19 mouse cellular contexts compared by ENCODE assay signal in the genomic region with DNA sequence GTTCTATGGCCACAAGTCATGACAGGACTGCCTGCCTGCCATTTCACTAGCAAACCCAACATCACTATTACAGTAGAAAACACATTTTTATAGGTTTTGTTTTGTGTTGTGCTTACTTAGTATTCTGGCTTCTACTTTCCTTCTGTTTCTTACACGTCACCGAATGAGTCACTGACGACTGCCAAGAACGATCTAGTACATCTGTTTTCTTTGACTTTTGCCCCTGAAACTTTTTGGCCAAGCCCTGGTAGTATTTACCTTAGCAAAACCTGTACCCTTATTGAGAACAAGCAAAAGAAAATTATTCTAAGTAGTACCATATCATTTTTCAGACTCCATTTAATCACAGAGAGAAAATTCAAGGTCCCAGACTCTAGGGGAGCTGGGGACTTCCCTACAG.
"Had no signal": no experiment of that assay in that cellular context is flagged by ENCODE, and none has a peak within 500 bp of the region (broad histone marks: within the 10 kb centered on the region; RNA-seq: fewer than 3 reads in every experiment).

No protein-coding gene starts in this region.

- H3K9ac ChIP-seq: liver, postnatal 0 days; lung, embryonic 15.5 days; midbrain, embryonic 13.5 days; midbrain, embryonic 15.5 days; neural tube, embryonic 13.5 days; neural tube, embryonic 15.5 days had no signal

- H3K4me3 ChIP-seq: lung, embryonic 15.5 days; megakaryocyte, embryonic 14.5 days; midbrain, embryonic 13.5 days; midbrain, embryonic 15.5 days; neural tube, embryonic 13.5 days; neural tube, embryonic 15.5 days had no signal

- ATAC-seq: liver, postnatal 0 days; midbrain, embryonic 13.5 days; midbrain, embryonic 15.5 days had no signal

- H3K27ac ChIP-seq: lung, embryonic 15.5 days; macrophage; midbrain, embryonic 13.5 days; midbrain, embryonic 15.5 days; neural tube, embryonic 13.5 days; neural tube, embryonic 15.5 days had no signal

- H3K9me3 ChIP-seq: lung, embryonic 15.5 days; megakaryocyte, embryonic 14.5 days; midbrain, embryonic 13.5 days; midbrain, embryonic 15.5 days; neural tube, embryonic 13.5 days; neural tube, embryonic 15.5 days had no signal

- H3K36me3 ChIP-seq: lung, embryonic 15.5 days; midbrain, embryonic 13.5 days; midbrain, embryonic 15.5 days; neural tube, embryonic 13.5 days; neural tube, embryonic 15.5 days had no signal

- H3K27me3 ChIP-seq: lung, embryonic 15.5 days; megakaryocyte, embryonic 14.5 days; midbrain, embryonic 13.5 days; midbrain, embryonic 15.5 days; neural tube, embryonic 13.5 days; neural tube, embryonic 15.5 days had no signal

- DNase-seq: liver, postnatal 0 days; lung, adult 2 months; lung, postnatal 14 days; lung, postnatal 36 days; right cerebral cortex, adult 18-20 months; right cerebral cortex, postnatal 25 days; right cerebral cortex, postnatal 4 days; spleen, adult 18-20 months; thymus, adult 18-20 months; thymus, postnatal 14 days; thymus, postnatal 36 days had no signal

- H3K4me1 ChIP-seq: megakaryocyte, embryonic 14.5 days had no signal

- H3K4me2 ChIP-seq: lung, embryonic 15.5 days; midbrain, embryonic 11.5 days; midbrain, embryonic 13.5 days; midbrain, embryonic 15.5 days; neural tube, embryonic 13.5 days; neural tube, embryonic 15.5 days had no signal
